ENCODE assay signal across 22 mouse cellular contexts in the genomic region with DNA sequence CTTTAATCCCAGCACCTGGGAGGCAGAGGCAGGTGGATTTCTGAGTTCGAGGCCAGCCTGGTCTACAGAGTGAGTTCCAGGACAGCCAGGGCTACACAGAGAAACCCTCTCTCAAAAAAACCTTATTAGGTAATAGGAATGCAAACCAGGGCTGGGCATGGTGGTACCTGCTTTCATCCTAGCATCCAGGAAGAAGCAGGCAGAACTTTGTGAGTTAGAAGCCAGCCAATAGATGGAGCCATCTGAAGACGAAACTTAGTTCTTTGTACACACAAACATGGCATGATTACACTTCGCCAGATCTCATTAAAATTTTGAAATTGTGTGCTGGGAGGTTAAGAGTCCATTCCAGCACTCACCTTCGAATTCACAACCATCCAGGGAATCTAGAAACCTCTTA. TPM values are rescaled to one million over a fixed set of nuclear protein-coding genes. Genes with fewer than 3 reads are reported as not detected.
DNase-seq lines count a peak whose midpoint lies in the region; ATAC-seq and TF ChIP-seq lines count a peak whose summit lies in the region.
"Had no signal": no experiment of that assay in that cellular context is flagged by ENCODE, and none has a peak within 500 bp of the region (broad histone marks: within the 10 kb centered on the region; RNA-seq: fewer than 3 reads in every experiment).

No protein-coding gene starts in this region.

- no peaks in the 10 kb centered on the region for H3K9me3 ChIP-seq in forebrain, embryonic 12.5 days
- no peaks in the 10 kb centered on the region for H3K9me3 ChIP-seq in forebrain, embryonic 15.5 days
- no peaks in the 10 kb centered on the region for H3K9me3 ChIP-seq in kidney, embryonic 15.5 days (replicated peaks)
- no peaks in the 10 kb centered on the region for H3K9me3 ChIP-seq in midbrain, postnatal 0 days (ENCODE audit: low read length)
- H3K9me3 ChIP-seq in midbrain, embryonic 14.5 days (ENCODE audit: control insufficient read depth, low read length) = no peaks in the 10 kb centered on the region
- H3K9me3 ChIP-seq: hindbrain, embryonic 15.5 days; limb, embryonic 12.5 days; liver, embryonic 15.5 days; megakaryocyte, embryonic 14.5 days; midbrain, embryonic 15.5 days had no signal

- no peak for TF ChIP-seq POLR2A in myocyte (IDR thresholded peaks at IDR 0.05; ENCODE audit: insufficient read length, low read depth)

- H3K27ac ChIP-seq in forebrain, embryonic 12.5 days = no peak overlapping the region
- no peak overlapping the region for H3K27ac ChIP-seq in forebrain, embryonic 15.5 days (replicated peaks)
- H3K27ac ChIP-seq in kidney, embryonic 15.5 days = no peak overlapping the region
- H3K27ac ChIP-seq in midbrain, postnatal 0 days (ENCODE audit: low read depth, low read length) = no peak overlapping the region
- no peak overlapping the region for H3K27ac ChIP-seq in midbrain, embryonic 14.5 days (replicated peaks; ENCODE audit: low read depth, low read length)
- H3K27ac ChIP-seq: hindbrain, embryonic 15.5 days; limb, embryonic 12.5 days; liver, embryonic 15.5 days; midbrain, embryonic 15.5 days had no signal

- no peaks in the 10 kb centered on the region for H3K4me1 ChIP-seq in forebrain, embryonic 12.5 days
- no peaks in the 10 kb centered on the region for H3K4me1 ChIP-seq in forebrain, embryonic 15.5 days
- H3K4me1 ChIP-seq in kidney, embryonic 15.5 days = no peaks in the 10 kb centered on the region
- H3K4me1 ChIP-seq in midbrain, postnatal 0 days (ENCODE audit: insufficient read depth, low read length) = no peaks in the 10 kb centered on the region
- H3K4me1 ChIP-seq in midbrain, embryonic 14.5 days (ENCODE audit: control insufficient read depth, insufficient read depth, low read length) = no peaks in the 10 kb centered on the region
- H3K4me1 ChIP-seq: hindbrain, embryonic 15.5 days; limb, embryonic 12.5 days; liver, embryonic 15.5 days; midbrain, embryonic 15.5 days had no signal

- no peak for DNase-seq in kidney, adult 9 months
- DNase-seq in midbrain, postnatal 0 days (ENCODE audit: low spot score) = no peak
- DNase-seq in midbrain, embryonic 14.5 days = no peak
- no peak for DNase-seq in right cerebral cortex, postnatal 36 days (ENCODE audit: low spot score in 2 of 2)
- DNase-seq: adrenal gland, adult 2 months; cerebellum, postnatal 14 days; embryo, embryonic 11 days; gastrocnemius, postnatal 10 days; heart, adult 11 months; heart, postnatal 36 days; kidney, adult 18-20 months; kidney, postnatal 36 days; thymus, postnatal 14 days had no signal

- H3K9ac ChIP-seq in forebrain, embryonic 12.5 days = no peak overlapping the region
- H3K9ac ChIP-seq in forebrain, embryonic 15.5 days (replicated peaks) = no peak overlapping the region
- H3K9ac ChIP-seq in kidney, embryonic 15.5 days = no peak overlapping the region
- no peak overlapping the region for H3K9ac ChIP-seq in midbrain, postnatal 0 days (replicated peaks; ENCODE audit: low read length, poor library complexity, severe bottlenecking)
- no peak overlapping the region for H3K9ac ChIP-seq in midbrain, embryonic 14.5 days (replicated peaks; ENCODE audit: low read length)
- H3K9ac ChIP-seq: hindbrain, embryonic 15.5 days; limb, embryonic 12.5 days; liver, embryonic 15.5 days; midbrain, embryonic 15.5 days had no signal

- peak; percentile 7; the same call in 1 of the 2 replicates for TF ChIP-seq CTCF in midbrain, postnatal 0 days (IDR thresholded peaks at IDR 0.05)

- H3K27me3 ChIP-seq in forebrain, embryonic 12.5 days = no peaks in the 10 kb centered on the region
- H3K27me3 ChIP-seq in forebrain, embryonic 15.5 days = no peaks in the 10 kb centered on the region
- no peaks in the 10 kb centered on the region for H3K27me3 ChIP-seq in kidney, embryonic 15.5 days
- H3K27me3 ChIP-seq in midbrain, postnatal 0 days (ENCODE audit: insufficient read depth, low read length) = no peaks in the 10 kb centered on the region
- no peaks in the 10 kb centered on the region for H3K27me3 ChIP-seq in midbrain, embryonic 14.5 days (ENCODE audit: control insufficient read depth, insufficient read depth, low read length)
- H3K27me3 ChIP-seq in myocyte (ENCODE audit: control insufficient read depth, insufficient read depth, insufficient read length) = no peaks in the 10 kb centered on the region
- H3K27me3 ChIP-seq: hindbrain, embryonic 15.5 days; limb, embryonic 12.5 days; liver, embryonic 15.5 days; megakaryocyte, embryonic 14.5 days; midbrain, embryonic 15.5 days had no signal

- peaks cover 12% of the 10 kb centered on the region; the same call in 1 of the 2 replicates for H3K36me3 ChIP-seq in forebrain, embryonic 12.5 days (replicated peaks)
- peaks cover 14% of the 10 kb centered on the region for H3K36me3 ChIP-seq in forebrain, embryonic 15.5 days
- H3K36me3 ChIP-seq in kidney, embryonic 15.5 days = peaks cover 13% of the 10 kb centered on the region
- peaks cover 3% of the 10 kb centered on the region; the same call in 1 of the 2 replicates for H3K36me3 ChIP-seq in midbrain, postnatal 0 days (ENCODE audit: insufficient read depth, low read length)
- H3K36me3 ChIP-seq in midbrain, embryonic 14.5 days (ENCODE audit: control insufficient read depth, insufficient read depth, low read length) = peaks cover 12% of the 10 kb centered on the region; the same call in 1 of the 2 replicates
- peaks cover 6% of the 10 kb centered on the region for H3K36me3 ChIP-seq in myocyte (ENCODE audit: control insufficient read depth, insufficient read depth)

- no peaks in the 10 kb centered on the region for H3K79me2 ChIP-seq in myocyte (ENCODE audit: control insufficient read depth, insufficient read depth)

- no peak overlapping the region for H3K4me2 ChIP-seq in forebrain, embryonic 12.5 days
- H3K4me2 ChIP-seq in forebrain, embryonic 15.5 days (replicated peaks) = no peak overlapping the region
- no peak overlapping the region for H3K4me2 ChIP-seq in kidney, embryonic 15.5 days
- no peak overlapping the region for H3K4me2 ChIP-seq in midbrain, postnatal 0 days (ENCODE audit: low read depth, low read length, poor library complexity, severe bottlenecking)
- H3K4me2 ChIP-seq in midbrain, embryonic 14.5 days (ENCODE audit: low read length) = no peak overlapping the region
- H3K4me2 ChIP-seq in myocyte (ENCODE audit: low read depth) = no peak overlapping the region
- H3K4me2 ChIP-seq: hindbrain, embryonic 15.5 days; limb, embryonic 12.5 days; liver, embryonic 15.5 days; midbrain, embryonic 15.5 days had no signal

- no peak overlapping the region for H3K4me3 ChIP-seq in forebrain, embryonic 12.5 days (replicated peaks)
- H3K4me3 ChIP-seq in forebrain, embryonic 15.5 days = no peak overlapping the region
- no peak overlapping the region for H3K4me3 ChIP-seq in kidney, embryonic 15.5 days (replicated peaks)
- H3K4me3 ChIP-seq in midbrain, postnatal 0 days (ENCODE audit: low read depth, low read length) = no peak overlapping the region
- no peak overlapping the region for H3K4me3 ChIP-seq in midbrain, embryonic 14.5 days (replicated peaks; ENCODE audit: low read depth, low read length)
- H3K4me3 ChIP-seq in myocyte = no peak overlapping the region
- H3K4me3 ChIP-seq: hindbrain, embryonic 15.5 days; limb, embryonic 12.5 days; liver, embryonic 15.5 days; megakaryocyte, embryonic 14.5 days; midbrain, embryonic 15.5 days had no signal

- WGBS in forebrain, embryonic 12.5 days = 86% methylated on average over 4 of the region's 4 CpGs
- 82% methylated on average over 4 of the region's 4 CpGs for WGBS in forebrain, embryonic 15.5 days
- 76% methylated on average over 4 of the region's 4 CpGs for WGBS in kidney, embryonic 15.5 days
- WGBS in midbrain, postnatal 0 days = 79% methylated on average over 4 of the region's 4 CpGs
- 86% methylated on average over 4 of the region's 4 CpGs for WGBS in midbrain, embryonic 14.5 days

- H3ac ChIP-seq in myocyte (ENCODE audit: control insufficient read depth, insufficient read length) = no peak overlapping the region

- ATAC-seq in forebrain, embryonic 12.5 days (ENCODE audit: low FRiP score) = 0 out of 2 replicates have a peak, but pooled peaks have one; percentile 25
- ATAC-seq in forebrain, embryonic 15.5 days (replicated peaks) = no peak
- ATAC-seq in kidney, embryonic 15.5 days (replicated peaks; ENCODE audit: low FRiP score) = 0 out of 2 replicates have a peak, but pooled peaks have one; percentile 13
- no peak for ATAC-seq in midbrain, postnatal 0 days (ENCODE audit: low FRiP score)
- ATAC-seq in midbrain, embryonic 14.5 days (ENCODE audit: low FRiP score, low TSS enrichment) = no peak

TF ChIP-seq in myocyte, 11 proteins besides CTCF, POLR2A, EP300 and RAD21:
- no peak for TF ChIP-seq USF1 (IDR thresholded peaks at IDR 0.05; ENCODE audit: low read depth)
- TF ChIP-seq TCF12 (IDR thresholded peaks at IDR 0.05; ENCODE audit: insufficient read depth, poor library complexity, severe bottlenecking) = no peak
- no peak for TF ChIP-seq TCF3 (IDR thresholded peaks at IDR 0.05; ENCODE audit: insufficient read length, low read depth)
- TF ChIP-seq POLR2AphosphoS2 (IDR thresholded peaks at IDR 0.05; ENCODE audit: insufficient read length, low read depth) = peak; percentile 69
- no peak for TF ChIP-seq E2F4 (IDR thresholded peaks at IDR 0.05; ENCODE audit: insufficient read depth)
- no peak for TF ChIP-seq CEBPB (IDR thresholded peaks at IDR 0.05; ENCODE audit: insufficient read depth, poor library complexity, severe bottlenecking)

RNA-seq across cellular contexts. Expression of a gene that starts 10.9 kb away (rescaled TPM):
- polyA plus RNA-seq in forebrain, embryonic 12.5 days (2016; fragmentation: Nextera tagmentation; extraction: Ambion mirVana) = 21.7 and 22.0 TPM in 2 replicates
- 19.8 and 20.7 TPM in 2 replicates for polyA plus RNA-seq in forebrain, embryonic 15.5 days (2015; fragmentation: Nextera tagmentation; extraction: Ambion mirVana)
- 8.2 and 8.3 TPM in 2 replicates for polyA plus RNA-seq in kidney, embryonic 15.5 days (2015; fragmentation: Nextera tagmentation; extraction: Ambion mirVana)
- 37.2 and 44.7 TPM in 2 replicates for total RNA-seq in midbrain, postnatal 0 days (2014; rRNA removed)
- polyA plus RNA-seq in midbrain, postnatal 0 days (2015; fragmentation: Nextera tagmentation; extraction: Ambion mirVana) = 13.6 and 18.5 TPM in 2 replicates
- polyA plus RNA-seq in midbrain, embryonic 14.5 days (2014; fragmentation: Nextera tagmentation; extraction: Ambion mirVana) = 28.1 and 40.2 TPM in 2 replicates
- 2.7 TPM for polyA plus RNA-seq in myocyte (2012; fragmentation: generic; extraction: Trizol)

Comparison
In these comparisons a context has a peak if more than half of its experiments do, and no peak if none do; other contexts are left out.
1. ATAC-seq: peak in forebrain, embryonic 12.5 days (single experiment) and kidney, embryonic 15.5 days (single experiment); none in forebrain, embryonic 15.5 days (single experiment), midbrain, postnatal 0 days (single experiment) and midbrain, embryonic 14.5 days (single experiment).